Comparison of ENCODE assay signal across 18 mouse cellular contexts in genomic region chr10:117531798-117532747, GRCm38 (mm10).
DNase-seq lines count a peak whose midpoint lies in the region; ATAC-seq and TF ChIP-seq lines count a peak whose summit lies in the region.
"Had no signal": no experiment of that assay in that cellular context is flagged by ENCODE, and none has a peak within 500 bp of the region (broad histone marks: within the 10 kb centered on the region; RNA-seq: fewer than 3 reads in every experiment).

No protein-coding gene starts in this region.

- no peak for TF ChIP-seq RAD21 in CH12.LX (IDR thresholded peaks at IDR 0.05; ENCODE audit: low read depth, low read length)

- peaks cover 10% of the 10 kb centered on the region for H3K9me3 ChIP-seq in CH12.LX (replicated peaks; ENCODE audit: low read length)
- no peaks in the 10 kb centered on the region for H3K9me3 ChIP-seq in stomach, postnatal 0 days (ENCODE audit: control insufficient read depth, low read length)
- H3K9me3 ChIP-seq: forebrain, embryonic 10.5 days; G1E; hindbrain, embryonic 13.5 days; liver, embryonic 15.5 days had no signal

- TF ChIP-seq EP300 in CH12.LX (IDR thresholded peaks at IDR 0.05; ENCODE audit: low read length), result peak; percentile 75
- TF ChIP-seq EP300 in stomach, postnatal 0 days (optimal IDR thresholded peaks at IDR 0.05), result no peak

- H3K4me2 ChIP-seq in CH12.LX (ENCODE audit: insufficient read depth, low read depth, poor library complexity, severe bottlenecking), result peak overlapping the region; percentile 54
- no peak overlapping the region for H3K4me2 ChIP-seq in stomach, postnatal 0 days (replicated peaks; ENCODE audit: low read depth)
- H3K4me2 ChIP-seq: hindbrain, embryonic 13.5 days; liver, embryonic 15.5 days had no signal

- in situ Hi-C loops in CH12.LX (cut with MboI; ENCODE audit: low pct_ligation_motif_present, low pct_unique_long_range_greater_than_20kb, low sequenced_read_pairs), result no loop called here

- DNase-seq in lung, postnatal 36 days, result peak; percentile 12
- DNase-seq in lung, postnatal 14 days, result no peak
- peak; percentile 75 for DNase-seq in CH12.LX (ENCODE audit: extremely low read depth)
- DNase-seq in skeletal muscle tissue, adult 2 months (ENCODE audit: low read depth, low spot score), result peak; percentile 13
- DNase-seq in stomach, postnatal 0 days (ENCODE audit: low spot score), result no peak
- no peak for DNase-seq in heart, adult 8-10 months (ENCODE audit: low spot score)
- DNase-seq: adrenal gland, postnatal 14 days; cerebellum, postnatal 10 days; heart, adult 11 months; kidney, postnatal 14 days; midbrain, embryonic 14.5 days had no signal

- dilution Hi-C loops in CH12.LX (cut with MboI; ENCODE audit: extremely low pct_ligation_motif_present, extremely low pct_unique_long_range_greater_than_20kb, low sequenced_read_pairs), result no loop called here

- no peak for TF ChIP-seq POLR2A in CH12.LX (IDR thresholded peaks at IDR 0.05; ENCODE audit: low read depth, low read length)

- no peaks in the 10 kb centered on the region for H3K79me2 ChIP-seq in CH12.LX (replicated peaks; ENCODE audit: control insufficient read depth, extremely low read depth, insufficient read depth, poor library complexity, severe bottlenecking)

- peak; percentile 81 for ATAC-seq in granulocyte monocyte progenitor cell, adult 5-6 weeks (replicated peaks; ENCODE audit: poor library complexity, severe bottlenecking)
- ATAC-seq in stomach, postnatal 0 days (ENCODE audit: low FRiP score, low TSS enrichment), result no peak
- ATAC-seq: intestine, postnatal 0 days had no signal

- no peak overlapping the region for H3K9ac ChIP-seq in CH12.LX (ENCODE audit: insufficient read depth, low read depth)
- no peak overlapping the region for H3K9ac ChIP-seq in stomach, postnatal 0 days (ENCODE audit: low read length)
- H3K9ac ChIP-seq: hindbrain, embryonic 13.5 days; liver, embryonic 15.5 days had no signal

- H3K36me3 ChIP-seq in CH12.LX (replicated peaks in 1 of 2; ENCODE audit: control insufficient read depth in 1 of 2, insufficient read depth in 1 of 2, low read length in 1 of 2), result no peaks in the 10 kb centered on the region
- no peaks in the 10 kb centered on the region for H3K36me3 ChIP-seq in stomach, postnatal 0 days (ENCODE audit: control insufficient read depth, insufficient read depth, low read length)
- H3K36me3 ChIP-seq: forebrain, embryonic 10.5 days; G1E; hindbrain, embryonic 13.5 days; liver, embryonic 15.5 days had no signal

- peaks cover 8 to 27% of the 10 kb centered on the region in 2 experiments for H3K4me1 ChIP-seq in CH12.LX (ENCODE audit: control insufficient read depth in 1 of 2, insufficient read depth in 2 of 2)
- H3K4me1 ChIP-seq in stomach, postnatal 0 days (replicated peaks; ENCODE audit: control insufficient read depth, insufficient read depth), result no peaks in the 10 kb centered on the region
- H3K4me1 ChIP-seq: hindbrain, embryonic 13.5 days; liver, embryonic 15.5 days had no signal

- peaks cover 2% of the 10 kb centered on the region for H3K27me3 ChIP-seq in CH12.LX (replicated peaks)
- no peaks in the 10 kb centered on the region for H3K27me3 ChIP-seq in stomach, postnatal 0 days (ENCODE audit: control insufficient read depth, insufficient read depth, low read length)
- H3K27me3 ChIP-seq: hindbrain, embryonic 13.5 days; liver, embryonic 15.5 days had no signal

- no peak for TF ChIP-seq CTCF in CH12.LX (conservative IDR thresholded peaks at IDR 0.05 in 1 of 2, IDR thresholded peaks at IDR 0.05 in 1 of 2; ENCODE audit: low read depth in 2 of 2, low read length in 2 of 2)
- TF ChIP-seq CTCF in stomach, postnatal 0 days (IDR thresholded peaks at IDR 0.05; ENCODE audit: low read depth), result no peak

- no peak overlapping the region for H3K27ac ChIP-seq in CH12.LX (ENCODE audit: insufficient read depth, low read depth)
- H3K27ac ChIP-seq in stomach, postnatal 0 days (replicated peaks), result no peak overlapping the region
- H3K27ac ChIP-seq: forebrain, embryonic 10.5 days; hindbrain, embryonic 13.5 days; liver, embryonic 15.5 days; macrophage had no signal

- peak overlapping the region in 1 of 3 experiments; percentile 10 for H3K4me3 ChIP-seq in CH12.LX (replicated peaks in 1 of 3; ENCODE audit: low read depth in 2 of 3, low read length in 2 of 3, poor library complexity in 1 of 3)
- H3K4me3 ChIP-seq in stomach, postnatal 0 days (ENCODE audit: low read depth, low read length), result no peak overlapping the region
- H3K4me3 ChIP-seq: forebrain, embryonic 10.5 days; hindbrain, embryonic 13.5 days; liver, embryonic 15.5 days had no signal

- WGBS in stomach, postnatal 0 days, result 87% methylated on average over 17 of the region's 17 CpGs

TF ChIP-seq in CH12.LX, 34 proteins besides CTCF, POLR2A, EP300 and RAD21:
- TF ChIP-seq ZMIZ1 (IDR thresholded peaks at IDR 0.05; ENCODE audit: low read depth, low read length), result no peak
- TF ChIP-seq MAFK (IDR thresholded peaks at IDR 0.05; ENCODE audit: insufficient replicate concordance, low read length), result 0 out of 2 replicates have a peak, but pooled peaks have one; percentile 14
- peak; percentile 73 for TF ChIP-seq CHD2 (IDR thresholded peaks at IDR 0.05; ENCODE audit: low read length)
- TF ChIP-seq JUN (IDR thresholded peaks at IDR 0.05; ENCODE audit: insufficient read depth, low read depth, low read length), result no peak
- TF ChIP-seq NELFE (IDR thresholded peaks at IDR 0.05; ENCODE audit: low read depth, low read length), result no peak
- peak; percentile 40; the same call in 1 of the 2 replicates for TF ChIP-seq ETS1 (conservative IDR thresholded peaks at IDR 0.05; ENCODE audit: low read depth, low read length)
- peak; percentile 41; the same call in 1 of the 2 replicates for TF ChIP-seq MAZ (IDR thresholded peaks at IDR 0.05; ENCODE audit: low read depth, low read length)
- TF ChIP-seq MYC (IDR thresholded peaks at IDR 0.05; ENCODE audit: low read depth, low read length), result no peak
- TF ChIP-seq IRF4 (IDR thresholded peaks at IDR 0.05; ENCODE audit: low read depth, low read length), result peak; percentile 67
- no peak for TF ChIP-seq ZC3H11A (IDR thresholded peaks at IDR 0.05; ENCODE audit: low read depth, low read length)
- TF ChIP-seq TCF12 (IDR thresholded peaks at IDR 0.05; ENCODE audit: low read depth, low read length), result peak; percentile 62
- TF ChIP-seq BHLHE40 (IDR thresholded peaks at IDR 0.05; ENCODE audit: low read depth, low read length), result 0 out of 2 replicates have a peak, but pooled peaks have one; percentile 41
- 0 out of 2 replicates have a peak, but pooled peaks have one; percentile 27 for TF ChIP-seq MEF2A (IDR thresholded peaks at IDR 0.05; ENCODE audit: borderline replicate concordance, low read depth, low read length)

Comparison
In these comparisons a context has a peak if more than half of its experiments do, and no peak if none do; other contexts are left out.
1. DNase-seq: peak in lung, postnatal 36 days (single experiment), CH12.LX (single experiment) and skeletal muscle tissue, adult 2 months (single experiment); none in lung, postnatal 14 days (single experiment), stomach, postnatal 0 days (single experiment) and heart, adult 8-10 months (single experiment).